Mouse (Mus musculus) lung, adult 2 months (tissue): ENCODE measurements around the gene Trp53i13.

ENCODE experiments used
- CTCF ChIP-seq: fragments of 200-500 bp; IDR thresholded peaks from 2 replicates; pipeline ENCODE4 v1.5.1; 2011; ENCODE audit warnings: mild to moderate bottlenecking, low read length, control low read depth; ENCODE audit not compliant: insufficient read depth
- POLR2A ChIP-seq: fragments of 200-500 bp; IDR thresholded peaks from 2 replicates; pipeline ENCODE4 v1.6.1; 2011; ENCODE audit warnings: low read depth, mild to moderate bottlenecking, control low read depth, low read length, borderline replicate concordance; ENCODE audit errors: extremely low read depth

DNA sequence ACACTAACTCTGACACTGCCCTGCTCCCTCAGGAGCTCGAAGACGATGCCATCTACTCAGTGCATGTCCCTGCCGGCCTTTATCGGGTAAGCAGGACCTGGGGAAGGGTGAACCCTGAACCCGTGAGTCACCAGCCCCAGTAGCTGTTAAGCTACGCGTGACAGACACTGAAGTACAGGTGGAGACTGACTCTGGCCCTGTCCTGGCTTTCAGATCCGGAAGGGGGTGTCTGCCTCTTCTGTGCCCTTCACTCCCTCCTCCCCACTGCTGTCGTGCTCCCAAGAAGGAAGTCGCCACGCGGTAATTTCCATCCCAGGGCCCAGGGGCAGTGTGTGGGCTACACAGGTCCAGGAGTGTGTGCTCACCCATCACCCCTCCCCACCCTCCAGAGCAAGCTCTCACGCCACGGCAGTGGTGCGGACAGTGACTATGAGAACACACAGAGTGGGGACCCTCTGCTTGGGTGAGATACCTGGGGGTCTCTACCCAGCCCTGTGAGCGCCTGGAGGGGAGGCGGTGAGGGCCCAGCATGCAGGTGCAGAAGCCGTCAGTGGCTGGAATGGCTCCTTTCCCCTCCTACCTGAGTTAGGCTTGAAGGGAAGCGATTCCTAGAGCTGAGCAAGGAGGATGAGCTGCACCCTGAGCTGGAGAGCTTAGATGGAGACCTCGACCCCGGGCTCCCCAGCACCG is 10.3 kb downstream of the Trp53i13 start:
- TF ChIP-seq CTCF: no peak
- no peak for TF ChIP-seq POLR2A
